Mouse (Mus musculus): ENCODE results near the gene Rasa4. TPM values are rescaled to one million over a fixed set of nuclear protein-coding genes. Genes with fewer than 3 reads are reported as not detected.
A peak's percentile ranks its signal among the peaks of the same experiment; 100 is the strongest.
"Not testable (repeated sequence)": the region's sequence is repeated elsewhere in the genome, so short reads cannot be mapped to it uniquely, and the experiment has no call there.

Rasa4 gene
- polyA plus RNA-seq, 1 experiment from 2014 or later = 7.2 TPM

- H3K9me3 ChIP-seq (ENCODE audit: control insufficient read depth, low read length); H3K27me3 ChIP-seq (ENCODE audit: control insufficient read depth, insufficient read depth, low read length); H3K27ac ChIP-seq (ENCODE audit: low read depth, low read length); H3K4me1 ChIP-seq (replicated peaks; ENCODE audit: control insufficient read depth, insufficient read depth, low read length); ATAC-seq (replicated peaks; ENCODE audit: low FRiP score); H3K4me3 ChIP-seq (ENCODE audit: low read depth, low read length); H3K9ac ChIP-seq (ENCODE audit: low read length); H3K4me2 ChIP-seq (ENCODE audit: low read depth, low read length, severe bottlenecking); H3K36me3 ChIP-seq (ENCODE audit: control insufficient read depth, insufficient read depth, low read length); DNase-seq (ENCODE audit: low spot score): not testable (repeated sequence)
- 31% methylated on average over 4 of the region's 4 CpGs for WGBS
Observed at GRCm38 (mm10) chr5:136113546-136113945, 29.8 kb downstream of the Rasa4 start.

- ATAC-seq (replicated peaks; ENCODE audit: low FRiP score) = peak; percentile 94
Observed at GRCm38 (mm10) chr5:136115891-136116783, 32.4 kb downstream of the Rasa4 start, which contains the start of gene Polr2j. Gene Polr2j, plus strand, starts transcription at chr5:136116631.

GRCm38 (mm10) chr5:136116784-136117112, 33.0 kb downstream of the Rasa4 start:
- peaks cover 7% of the 10 kb centered on the region for H3K4me1 ChIP-seq (replicated peaks; ENCODE audit: control insufficient read depth, insufficient read depth, low read length)
- 0 out of 2 replicates have a peak overlapping the region, but pooled peaks have one; percentile 20 for H3K27ac ChIP-seq (ENCODE audit: low read depth, low read length)
- 0% methylated on average over 22 of the region's 22 CpGs for WGBS
- no peaks in the 10 kb centered on the region for H3K9me3 ChIP-seq (ENCODE audit: control insufficient read depth, low read length)
- H3K4me2 ChIP-seq (ENCODE audit: low read depth, low read length, severe bottlenecking) = peak overlapping the region; percentile 81
- H3K27me3 ChIP-seq (ENCODE audit: control insufficient read depth, insufficient read depth, low read length) = no peaks in the 10 kb centered on the region
- DNase-seq (ENCODE audit: low spot score) (no peak), ATAC-seq (replicated peaks; ENCODE audit: low FRiP score) (peak; percentile 47; the same call in 1 of the 2 replicates)
- peak overlapping the region; percentile 85 for H3K9ac ChIP-seq (ENCODE audit: low read length)
- peaks cover 5% of the 10 kb centered on the region for H3K36me3 ChIP-seq (ENCODE audit: control insufficient read depth, insufficient read depth, low read length)
- peak overlapping the region; percentile 91 for H3K4me3 ChIP-seq (ENCODE audit: low read depth, low read length)

More at GRCm38 (mm10) chr5:136115891-136116783, 32.4 kb downstream of the Rasa4 start, which contains the start of gene Polr2j:
- peaks cover 5% of the 10 kb centered on the region; the same call in 1 of the 2 replicates for H3K36me3 ChIP-seq (ENCODE audit: control insufficient read depth, insufficient read depth, low read length)
- 3% methylated on average over 42 of the region's 42 CpGs for WGBS
- H3K27ac ChIP-seq (ENCODE audit: low read depth, low read length) = 0 out of 2 replicates have a peak within 1 kb of the TSS, but pooled peaks have one; percentile 20
- H3K27me3 ChIP-seq (ENCODE audit: control insufficient read depth, insufficient read depth, low read length) = no peaks in the 10 kb centered on the region
- peak within 1 kb of the TSS; percentile 91 for H3K4me3 ChIP-seq (ENCODE audit: low read depth, low read length)
- no peaks in the 10 kb centered on the region for H3K9me3 ChIP-seq (ENCODE audit: control insufficient read depth, low read length)
- H3K9ac ChIP-seq (ENCODE audit: low read length) = peak within 1 kb of the TSS; percentile 85
- H3K4me2 ChIP-seq (ENCODE audit: low read depth, low read length, severe bottlenecking) = peak within 1 kb of the TSS; percentile 81
- DNase-seq (ENCODE audit: low spot score) = peak; percentile 99
- H3K4me1 ChIP-seq (replicated peaks; ENCODE audit: control insufficient read depth, insufficient read depth, low read length) = peaks cover 7% of the 10 kb centered on the region

GRCm38 (mm10) chr5:136122165-136122564, 38.4 kb downstream of the Rasa4 start:
- Histone ChIP-seq H3K9me3 (ENCODE audit: control insufficient read depth, low read length) (no peaks in the 10 kb centered on the region), H3K4me1 (replicated peaks; ENCODE audit: control insufficient read depth, insufficient read depth, low read length) (peaks cover 5% of the 10 kb centered on the region), H3K27me3 (ENCODE audit: control insufficient read depth, insufficient read depth, low read length) (no peaks in the 10 kb centered on the region), H3K36me3 (ENCODE audit: control insufficient read depth, insufficient read depth, low read length) (peaks cover 21% of the 10 kb centered on the region), H3K9ac (ENCODE audit: low read length) (no peak overlapping the region), H3K4me3 (ENCODE audit: low read depth, low read length) (no peak overlapping the region), H3K27ac (ENCODE audit: low read depth, low read length) (no peak overlapping the region), H3K4me2 (ENCODE audit: low read depth, low read length, severe bottlenecking) (no peak overlapping the region)
- ATAC-seq (replicated peaks; ENCODE audit: low FRiP score) (no peak), DNase-seq (ENCODE audit: low spot score) (no peak)
- 94% methylated on average over 10 of the region's 10 CpGs for WGBS

GRCm38 (mm10) chr5:136135571-136136291, 52.0 kb downstream of the Rasa4 start, which contains the start of the genes Lrwd1 and Alkbh4:
Gene Lrwd1, minus strand, starts transcription at chr5:136136074.
Gene Alkbh4, plus strand, starts transcription at chr5:136136146.
- ATAC-seq (replicated peaks; ENCODE audit: low FRiP score) = peak; percentile 89
- no peaks in the 10 kb centered on the region for H3K27me3 ChIP-seq (ENCODE audit: control insufficient read depth, insufficient read depth, low read length)
- peak; percentile 97 for DNase-seq (ENCODE audit: low spot score)
- peak within 1 kb of the TSS; percentile 66 for H3K4me3 ChIP-seq (ENCODE audit: low read depth, low read length)
- H3K4me1 ChIP-seq (replicated peaks; ENCODE audit: control insufficient read depth, insufficient read depth, low read length) = no peaks in the 10 kb centered on the region; the same call in 1 of the 2 replicates
- H3K4me2 ChIP-seq (ENCODE audit: low read depth, low read length, severe bottlenecking) = peak within 1 kb of the TSS; percentile 75
- H3K27ac ChIP-seq (ENCODE audit: low read depth, low read length) = no peak within 1 kb of the TSS
- H3K36me3 ChIP-seq (ENCODE audit: control insufficient read depth, insufficient read depth, low read length) = no peaks in the 10 kb centered on the region; the same call in 1 of the 2 replicates
- H3K9ac ChIP-seq (ENCODE audit: low read length) = peak within 1 kb of the TSS; percentile 80
- under 1% methylated on average over 60 of the region's 60 CpGs for WGBS
- H3K9me3 ChIP-seq (ENCODE audit: control insufficient read depth, low read length) = no peaks in the 10 kb centered on the region

- ATAC-seq (replicated peaks; ENCODE audit: low FRiP score) = no peak
- H3K27me3 ChIP-seq (ENCODE audit: control insufficient read depth, insufficient read depth, low read length) = no peaks in the 10 kb centered on the region
- H3K4me1 ChIP-seq (replicated peaks; ENCODE audit: control insufficient read depth, insufficient read depth, low read length) = no peaks in the 10 kb centered on the region; the same call in 1 of the 2 replicates
- no peak overlapping the region for H3K27ac ChIP-seq (ENCODE audit: low read depth, low read length)
- peak overlapping the region; percentile 66 for H3K4me3 ChIP-seq (ENCODE audit: low read depth, low read length)
- no peak for DNase-seq (ENCODE audit: low spot score)
- H3K9me3 ChIP-seq (ENCODE audit: control insufficient read depth, low read length) = no peaks in the 10 kb centered on the region
- peaks cover 3% of the 10 kb centered on the region; the same call in 1 of the 2 replicates for H3K36me3 ChIP-seq (ENCODE audit: control insufficient read depth, insufficient read depth, low read length)
- peak overlapping the region; percentile 75 for H3K4me2 ChIP-seq (ENCODE audit: low read depth, low read length, severe bottlenecking)
- H3K9ac ChIP-seq (ENCODE audit: low read length) = peak overlapping the region; percentile 80
- 7% methylated on average over 20 of the region's 20 CpGs for WGBS
Observed at GRCm38 (mm10) chr5:136136292-136136990, 52.7 kb downstream of the Rasa4 start.

GRCm38 (mm10) chr5:136137658-136138274, 54.0 kb downstream of the Rasa4 start:
- Histone ChIP-seq H3K9me3 (ENCODE audit: control insufficient read depth, low read length) (no peaks in the 10 kb centered on the region), H3K4me3 (ENCODE audit: low read depth, low read length) (no peak overlapping the region), H3K9ac (ENCODE audit: low read length) (no peak overlapping the region), H3K4me1 (replicated peaks; ENCODE audit: control insufficient read depth, insufficient read depth, low read length) (no peaks in the 10 kb centered on the region; the same call in 1 of the 2 replicates), H3K4me2 (ENCODE audit: low read depth, low read length, severe bottlenecking) (no peak overlapping the region), H3K27ac (ENCODE audit: low read depth, low read length) (no peak overlapping the region), H3K27me3 (ENCODE audit: control insufficient read depth, insufficient read depth, low read length) (no peaks in the 10 kb centered on the region), H3K36me3 (ENCODE audit: control insufficient read depth, insufficient read depth, low read length) (peaks cover 3% of the 10 kb centered on the region; the same call in 1 of the 2 replicates)
- DNase-seq (ENCODE audit: low spot score) = peak; percentile 74
- no peak for ATAC-seq (replicated peaks; ENCODE audit: low FRiP score)
- 75% methylated on average over 13 of the region's 13 CpGs for WGBS

Data from forebrain, embryonic 11.5 days (tissue).